Mouse (Mus musculus) cortical plate, adult 2 months (tissue): ENCODE results near the gene Zrsr1.
A peak's percentile ranks its signal among the peaks of the same experiment; 100 is the strongest.

ENCODE experiments used
- CTCF ChIP-seq: fragments of 200-500 bp; IDR thresholded peaks from 2 replicates; pipeline ENCODE4 v1.5.1; 2011; ENCODE audit warnings: mild to moderate bottlenecking, control low read depth, low read length; ENCODE audit not compliant: insufficient read depth; ENCODE audit errors: extremely low read depth
- POLR2A ChIP-seq: fragments of 200-500 bp; IDR thresholded peaks from 2 replicates; pipeline ENCODE4 v1.6.1; 2011; ENCODE audit warnings: mild to moderate bottlenecking, low read length, control low read depth; ENCODE audit not compliant: insufficient read depth; ENCODE audit errors: extremely low read depth

- TF ChIP-seq CTCF (peak; percentile 12; the same call in 1 of the 2 replicates), POLR2A (no peak)
These were observed 41.9 kb downstream of the Zrsr1 start for GRCm38 (mm10) chr11:23013580-23014294.
